Mouse (Mus musculus) heart, adult 11 months (tissue): ENCODE results near the gene Rabl6.

Experiments
- DNase-seq: peaks from one replicate; pipeline ENCODE4 v3.0.0; 2022

Gene Rabl6

GRCm38 (mm10) chr2:25607761-25608622, at the start of gene Rabl6:
Rabl6 (minus strand) TSS chr2:25608521.
- DNase-seq: peak; percentile 99

GRCm38 (mm10) chr2:25657652-25658051, 49.3 kb upstream of the Rabl6 start, which contains the start of gene Lcn5:
Lcn5 (plus strand) TSS chr2:25657952.
- no peak for DNase-seq

GRCm38 (mm10) chr2:25657246-25657645, 48.9 kb upstream of the Rabl6 start:
- peak; percentile 84 for DNase-seq

GRCm38 (mm10) chr2:25656691-25657090, 48.4 kb upstream of the Rabl6 start:
- peak; percentile 94 for DNase-seq

- peak; percentile 73 for DNase-seq
These were observed 46.2 kb upstream of the Rabl6 start for GRCm38 (mm10) chr2:25654502-25654901.

- DNase-seq: peak; percentile 81
These were observed 44.6 kb upstream of the Rabl6 start, which contains the start of gene Lcn8 for GRCm38 (mm10) chr2:25652902-25653301. Lcn8 (plus strand) TSS chr2:25653120.

GRCm38 (mm10) chr2:25639890-25640289, 31.6 kb upstream of the Rabl6 start:
- DNase-seq: no peak

GRCm38 (mm10) chr2:25634046-25634445, 25.7 kb upstream of the Rabl6 start:
- DNase-seq: no peak

GRCm38 (mm10) chr2:25633616-25634015, 25.3 kb upstream of the Rabl6 start:
- no peak for DNase-seq

- DNase-seq: peak; percentile 95
These were observed 20.4 kb upstream of the Rabl6 start for GRCm38 (mm10) chr2:25628738-25629137.

- peak; percentile 94 for DNase-seq
These were observed 19.5 kb upstream of the Rabl6 start, which contains the start of gene Fcna for GRCm38 (mm10) chr2:25627811-25628210. Fcna (minus strand) TSS chr2:25628030.

GRCm38 (mm10) chr2:25625986-25626385, 17.7 kb upstream of the Rabl6 start:
- DNase-seq: peak; percentile 91

- DNase-seq: peak; percentile 99
These were observed 13.2 kb upstream of the Rabl6 start, which contains the start of gene Tmem141 for GRCm38 (mm10) chr2:25621229-25622200. Tmem141 (minus strand) TSS chr2:25622005.

- peak; percentile 91 for DNase-seq
These were observed 12.5 kb upstream of the Rabl6 start for GRCm38 (mm10) chr2:25620852-25621228.

GRCm38 (mm10) chr2:25620386-25620785, 12.1 kb upstream of the Rabl6 start:
- DNase-seq: no peak

GRCm38 (mm10) chr2:25617578-25617977, 9.3 kb upstream of the Rabl6 start, which contains the start of gene Ccdc183:
Ccdc183 (minus strand) TSS chr2:25617678.
- DNase-seq: no peak

GRCm38 (mm10) chr2:25616398-25616797, 8.1 kb upstream of the Rabl6 start:
- no peak for DNase-seq

- no peak for DNase-seq
These were observed 350 bp upstream of the Rabl6 start for GRCm38 (mm10) chr2:25608671-25609070.

GRCm38 (mm10) chr2:25602526-25602925, 5.8 kb downstream of the Rabl6 start:
- no peak for DNase-seq

- no peak for DNase-seq
These were observed 8.3 kb downstream of the Rabl6 start for GRCm38 (mm10) chr2:25600037-25600436.

GRCm38 (mm10) chr2:25598749-25599148, 9.6 kb downstream of the Rabl6 start:
- no peak for DNase-seq

- DNase-seq: no peak
These were observed 11.4 kb downstream of the Rabl6 start for GRCm38 (mm10) chr2:25596765-25597510.
